Mouse (Mus musculus) 416B (cell line): ENCODE measurements around the gene Gm21725.
"Not testable (repeated sequence)": the region's sequence is repeated elsewhere in the genome, so short reads cannot be mapped to it uniquely, and the experiment has no call there.

ENCODE experiments used
- DNase-seq: peaks from one replicate; pipeline ENCODE4 v3.0.0; 2011; ENCODE audit warnings: low read depth

Gene Gm21725

DNA sequence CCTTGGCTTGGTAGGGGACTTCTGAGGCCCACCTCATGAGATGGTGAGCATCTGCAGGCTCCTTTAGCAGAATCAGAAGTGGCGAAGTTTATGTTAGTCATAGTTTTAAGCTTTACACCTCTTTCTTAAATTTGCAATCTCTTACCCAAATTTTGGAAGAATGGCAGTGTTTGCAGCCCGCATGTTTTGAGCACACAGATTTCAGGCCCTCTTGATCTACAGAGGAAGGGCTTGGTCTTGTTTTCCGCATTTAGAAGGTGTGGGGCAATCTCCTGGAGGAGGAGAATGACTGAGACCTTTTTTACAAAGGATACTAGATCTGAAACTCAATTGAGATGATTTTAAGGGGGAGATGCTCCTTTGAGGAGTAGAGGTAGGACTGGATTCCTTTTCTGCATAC is at the start of gene Gm21725:
Gm21725 (minus strand) TSS at position 101 of the 400 bp plus-strand sequence.
- not testable (repeated sequence) for DNase-seq
